Comparison of ENCODE assay signal across 17 mouse cellular contexts in genomic region chr2:170863201-170863600, GRCm38 (mm10).
DNase-seq lines count a peak whose midpoint lies in the region; ATAC-seq and TF ChIP-seq lines count a peak whose summit lies in the region.
"Had no signal": no experiment of that assay in that cellular context is flagged by ENCODE, and none has a peak within 500 bp of the region (broad histone marks: within the 10 kb centered on the region; RNA-seq: fewer than 3 reads in every experiment).

No protein-coding gene starts in this region.

- no peaks in the 10 kb centered on the region for H3K27me3 ChIP-seq in kidney, postnatal 0 days (ENCODE audit: insufficient read depth, low read length)
- H3K27me3 ChIP-seq: embryonic facial prominence, embryonic 12.5 days; forebrain, embryonic 13.5 days; forebrain, embryonic 15.5 days had no signal

- H3K4me3 ChIP-seq in kidney, postnatal 0 days (replicated peaks; ENCODE audit: low read depth, low read length): no peak overlapping the region
- H3K4me3 ChIP-seq: embryonic facial prominence, embryonic 10.5 days; embryonic facial prominence, embryonic 12.5 days; forebrain, embryonic 13.5 days; forebrain, embryonic 15.5 days had no signal

- DNase-seq in kidney, postnatal 0 days (ENCODE audit: low spot score): no peak
- DNase-seq in kidney, postnatal 10 days: no peak
- DNase-seq in testis, postnatal 14 days (ENCODE audit: low spot score): peak; percentile 68
- no peak for DNase-seq in testis, postnatal 10 days (ENCODE audit: low spot score)
- DNase-seq in lung, postnatal 10 days: no peak
- DNase-seq: adrenal gland, adult 8-10 months; adrenal gland, postnatal 14 days; adrenal gland, postnatal 36 days; cerebellum, adult 11-12 months; cerebellum, adult 2 months; cerebellum, adult 9-10 months; forebrain, postnatal 0 days had no signal

- no peak overlapping the region for H3K27ac ChIP-seq in kidney, postnatal 0 days
- H3K27ac ChIP-seq: embryonic facial prominence, embryonic 10.5 days; embryonic facial prominence, embryonic 12.5 days; forebrain, embryonic 13.5 days; forebrain, embryonic 15.5 days had no signal

- peak; percentile 26; the same call in 1 of the 2 replicates for ATAC-seq in kidney, postnatal 0 days (replicated peaks; ENCODE audit: low FRiP score, low read depth)
- ATAC-seq: activated CD4-positive, CD25-positive, alpha-beta regulatory T cell, adult 4 months; forebrain, embryonic 13.5 days; forebrain, embryonic 15.5 days; forebrain, postnatal 0 days had no signal

- H3K9ac ChIP-seq in kidney, postnatal 0 days (ENCODE audit: low read depth, low read length): no peak overlapping the region
- H3K9ac ChIP-seq: embryonic facial prominence, embryonic 12.5 days; forebrain, embryonic 13.5 days; forebrain, embryonic 15.5 days; forebrain, postnatal 0 days had no signal

- no peaks in the 10 kb centered on the region for H3K9me3 ChIP-seq in kidney, postnatal 0 days (replicated peaks; ENCODE audit: low read length)
- H3K9me3 ChIP-seq: embryonic facial prominence, embryonic 10.5 days; embryonic facial prominence, embryonic 12.5 days; forebrain, embryonic 13.5 days; forebrain, embryonic 15.5 days had no signal

- no peak for TF ChIP-seq CTCF in kidney, postnatal 0 days (IDR thresholded peaks at IDR 0.05; ENCODE audit: low read depth)

- H3K4me1 ChIP-seq in kidney, postnatal 0 days (replicated peaks; ENCODE audit: insufficient read depth, low read length): no peaks in the 10 kb centered on the region
- H3K4me1 ChIP-seq: embryonic facial prominence, embryonic 12.5 days; forebrain, embryonic 13.5 days had no signal

- no peaks in the 10 kb centered on the region for H3K36me3 ChIP-seq in kidney, postnatal 0 days (ENCODE audit: insufficient read depth, low read length)
- H3K36me3 ChIP-seq: embryonic facial prominence, embryonic 10.5 days; embryonic facial prominence, embryonic 12.5 days; forebrain, embryonic 15.5 days had no signal

- 93% methylated on average over 10 of the region's 10 CpGs for WGBS in kidney, postnatal 0 days

- no peak overlapping the region for H3K4me2 ChIP-seq in kidney, postnatal 0 days (ENCODE audit: low read length)
- H3K4me2 ChIP-seq: embryonic facial prominence, embryonic 12.5 days; forebrain, embryonic 13.5 days; forebrain, embryonic 15.5 days had no signal
